Mouse (Mus musculus) G1E (cell line): ENCODE measurements around the gene 1700013G24Rik. TPM values are rescaled to one million over a fixed set of nuclear protein-coding genes. Genes with fewer than 3 reads are reported as not detected.

Source experiments
- ATAC-seq: 2 replicates; pipeline ENCODE4 v1.8.0; 2016; ENCODE audit warnings: mild to moderate bottlenecking; ENCODE audit not compliant: insufficient number of reproducible peaks, poor library complexity, low FRiP score, severe bottlenecking; ENCODE audit errors: extremely low read depth
- DNase-seq: peaks from one replicate; pipeline ENCODE4 v3.0.0; 2012; ENCODE audit warnings: low spot score
- H3K27me3 ChIP-seq: 2 replicates; pipeline ENCODE4 v1.6.1; 2012; ENCODE audit warnings: mild to moderate bottlenecking, low read length, inconsistent platforms; ENCODE audit not compliant: insufficient read depth
- H3K36me3 ChIP-seq: replicated peaks from 2 replicates; pipeline ENCODE3; 2012; ENCODE audit warnings: mild to moderate bottlenecking, inconsistent platforms
- H3K4me1 ChIP-seq: 2 replicates; pipeline ENCODE4 v1.6.1; 2012; ENCODE audit warnings: low read depth, low read length, inconsistent platforms, mixed read lengths; ENCODE audit not compliant: insufficient read depth
- H3K4me3 ChIP-seq: 2 replicates; pipeline ENCODE4 v1.5.1; 2012; ENCODE audit warnings: low read depth, mild to moderate bottlenecking, inconsistent platforms, low read length, moderate library complexity, mixed read lengths
- H3K9me3 ChIP-seq: replicated peaks from 2 replicates; pipeline ENCODE4 v1.6.1; 2012; ENCODE audit warnings: inconsistent platforms
- CTCF ChIP-seq: IDR thresholded peaks from 2 replicates; pipeline ENCODE4 v1.5.1; 2012; ENCODE audit warnings: low read depth, low read length, inconsistent platforms, mixed read lengths
- GATA1 ChIP-seq: IDR thresholded peaks from 2 replicates; pipeline ENCODE4 v1.6.1; 2012; ENCODE audit warnings: borderline replicate concordance, low read length, inconsistent platforms, mixed read lengths
- GATA2 ChIP-seq: IDR thresholded peaks from 2 replicates; pipeline ENCODE4 v1.6.1; 2012; ENCODE audit warnings: low read depth, low read length, inconsistent platforms, borderline replicate concordance
- POLR2AphosphoS5 ChIP-seq: IDR thresholded peaks from 2 replicates; pipeline ENCODE4 v1.6.1; 2012; ENCODE audit warnings: low read depth, low read length, inconsistent platforms; ENCODE audit not compliant: insufficient replicate concordance
- TAL1 ChIP-seq: conservative IDR thresholded peaks from 2 replicates; pipeline ENCODE4 v1.6.1; 2012; ENCODE audit warnings: low read depth, low read length, inconsistent platforms, mixed read lengths
- polyA plus RNA-seq: library from polyadenylated mRNA; stranded (reverse); fragments of >175 nt; gene quantifications from 2 replicates; pipeline ENCODE4 v1.2.3, GENCODE M21; 2012
- total RNA-seq, 2 experiments: library from RNA; stranded (forward) in 1 of 2; stranded (reverse) in 1 of 2; fragments of 200-1000 nt in 1 of 2; fragments of >200 nt in 1 of 2; fragmentation: Nextera tagmentation in 1 of 2; gene quantifications; 2 replicates each; pipeline ENCODE4 v1.2.3; 2014 to 2017

1700013G24Rik gene
- total and polyA plus RNA-seq, 3 experiments, result 0.22 TPM; not detected in 2

DNA sequence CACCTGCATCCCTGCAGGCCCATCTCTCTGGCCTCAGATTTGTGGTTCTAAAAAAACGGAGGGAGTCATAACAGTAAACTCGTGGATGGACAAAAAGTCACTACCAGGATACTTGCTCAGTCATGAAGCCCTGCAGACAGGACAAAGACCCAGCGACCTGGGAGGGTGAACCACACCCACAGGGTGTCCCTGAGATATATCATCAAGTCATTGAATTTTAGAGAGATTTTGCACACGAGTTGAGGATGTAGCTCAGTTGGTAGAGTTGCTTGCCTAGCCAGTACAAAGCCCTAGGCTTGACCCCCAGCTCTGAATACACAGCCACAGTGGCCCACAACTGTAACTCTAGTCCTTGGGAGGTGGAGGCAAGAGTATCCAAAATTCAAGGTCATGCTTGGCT lies 8.1 kb downstream of the 1700013G24Rik start:
- H3K9me3 ChIP-seq, result no peaks in the 10 kb centered on the region

DNA sequence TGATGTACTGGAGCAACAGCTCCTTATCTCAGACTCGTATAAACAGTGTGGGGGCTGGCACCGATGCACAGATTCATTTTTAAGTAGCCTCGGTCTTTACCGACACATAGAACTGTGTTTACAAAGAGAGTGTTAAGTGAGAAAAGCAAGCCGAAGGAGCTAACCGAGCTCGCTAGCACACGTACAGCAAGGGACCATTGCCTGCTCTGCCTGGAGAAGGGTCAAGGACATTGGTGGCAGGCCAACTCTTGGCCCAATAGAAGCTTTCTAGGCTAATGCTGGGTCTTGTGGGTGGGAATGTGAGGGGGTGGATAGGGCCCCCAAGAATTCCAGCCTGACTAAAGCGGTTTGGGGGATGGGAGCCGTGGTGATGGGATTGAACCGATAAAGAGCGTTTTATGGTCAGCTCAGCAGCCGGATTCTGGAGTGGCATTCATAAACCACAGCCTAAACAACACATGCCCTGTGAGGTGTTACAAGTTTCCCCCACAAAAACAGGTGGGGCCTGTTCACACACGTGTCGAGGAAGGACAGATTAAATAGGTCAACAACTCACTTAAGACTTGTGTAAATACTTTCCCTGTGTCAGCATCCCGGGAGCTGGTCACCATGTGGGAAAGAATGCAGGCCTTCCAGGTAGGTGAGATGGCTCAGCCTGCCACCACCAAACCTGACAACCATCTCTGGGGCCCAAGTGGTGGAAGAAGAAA lies 9.1 kb downstream of the 1700013G24Rik start:
- Histone ChIP-seq H3K36me3 (no peaks in the 10 kb centered on the region), H3K27me3 (peaks cover 15% of the 10 kb centered on the region), H3K9me3 (no peaks in the 10 kb centered on the region), H3K4me1 (no peaks in the 10 kb centered on the region), H3K4me3 (no peak overlapping the region)
- DNase-seq, result no peak
- no peak for ATAC-seq
- TF ChIP-seq POLR2AphosphoS5 (no peak), CTCF (no peak), GATA1 (no peak), GATA2 (no peak), TAL1 (no peak)

More for the DNA sequence above, 8.1 kb downstream of the 1700013G24Rik start:
- Histone ChIP-seq H3K27me3 (peaks cover 15% of the 10 kb centered on the region), H3K4me3 (no peak overlapping the region), H3K4me1 (no peaks in the 10 kb centered on the region), H3K36me3 (no peaks in the 10 kb centered on the region)
- ATAC-seq, result no peak
- no peak for DNase-seq
- TF ChIP-seq GATA1 (no peak), GATA2 (no peak), POLR2AphosphoS5 (no peak), CTCF (no peak), TAL1 (no peak)

DNA sequence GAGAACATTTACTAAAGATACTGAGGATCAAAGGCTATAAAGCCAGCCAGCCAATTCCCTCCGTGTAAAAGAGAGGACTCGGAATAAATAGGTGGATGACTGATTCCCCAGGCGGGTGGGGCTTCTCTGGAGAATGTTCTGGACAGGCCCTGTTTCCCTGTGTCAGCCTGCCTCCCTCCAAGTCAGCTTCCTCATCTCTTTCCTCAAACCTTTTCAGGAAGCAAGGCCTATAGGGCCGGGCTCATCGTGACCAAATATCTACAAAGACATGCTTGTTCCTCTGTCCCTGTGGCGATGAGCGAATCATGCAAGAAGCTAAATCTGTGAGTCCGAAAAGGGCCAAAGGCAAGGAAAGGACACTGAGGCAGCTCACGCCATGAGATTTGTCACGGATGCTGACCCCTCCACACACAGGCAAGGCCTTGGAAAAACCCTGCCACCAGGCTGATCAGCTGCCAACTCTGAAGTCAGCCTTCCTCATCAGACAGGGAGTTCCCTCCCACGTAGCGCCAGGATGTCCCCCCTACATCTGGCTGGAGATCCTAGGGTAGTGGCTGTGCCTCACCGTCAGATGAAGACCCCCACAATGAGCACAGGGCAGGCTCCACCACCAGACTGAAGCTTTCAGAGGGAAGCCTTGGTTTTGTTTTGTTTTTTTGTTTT lies 12.2 kb downstream of the 1700013G24Rik start:
- Histone ChIP-seq H3K9me3 (no peaks in the 10 kb centered on the region), H3K4me3 (no peak overlapping the region), H3K36me3 (no peaks in the 10 kb centered on the region), H3K27me3 (peaks cover 15% of the 10 kb centered on the region), H3K4me1 (no peaks in the 10 kb centered on the region)
- no peak for TF ChIP-seq POLR2AphosphoS5
- no peak for TF ChIP-seq GATA2
- no peak for TF ChIP-seq GATA1
- no peak for TF ChIP-seq TAL1
- no peak for TF ChIP-seq CTCF
- no peak for ATAC-seq
- DNase-seq, result no peak

DNA sequence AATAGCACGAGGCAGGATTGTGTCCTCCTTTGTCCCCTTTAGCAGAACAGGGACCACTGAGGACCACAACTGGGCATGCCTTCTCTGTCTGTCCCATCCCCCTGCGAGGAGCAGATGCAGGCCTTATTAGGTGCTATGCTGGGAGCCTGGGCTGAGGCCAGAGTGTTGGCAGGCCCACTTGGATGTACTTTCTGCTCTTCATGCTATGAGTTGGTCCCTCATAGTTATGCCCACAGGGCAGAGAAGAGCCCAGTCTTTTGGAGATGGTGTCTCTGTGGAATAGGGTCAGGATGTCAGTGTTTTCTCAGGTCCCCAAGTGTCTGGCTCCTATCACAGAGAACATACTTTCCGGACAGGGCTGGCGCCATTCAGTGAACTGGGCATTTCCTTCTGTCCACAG lies 13.9 kb downstream of the 1700013G24Rik start:
- H3K4me3 ChIP-seq, result no peak overlapping the region
- H3K27me3 ChIP-seq, result peaks cover 15% of the 10 kb centered on the region
- TF ChIP-seq TAL1, result no peak
- no peak for TF ChIP-seq POLR2AphosphoS5
- TF ChIP-seq GATA2, result no peak
- no peak for TF ChIP-seq GATA1
- no peak for TF ChIP-seq CTCF
- DNase-seq, result no peak
- no peaks in the 10 kb centered on the region for H3K4me1 ChIP-seq
- H3K36me3 ChIP-seq, result no peaks in the 10 kb centered on the region
- no peaks in the 10 kb centered on the region for H3K9me3 ChIP-seq
- ATAC-seq, result no peak

- DNase-seq, result no peak
Observed at GRCm38 (mm10) chr4:137467525-137467924, 14.4 kb downstream of the 1700013G24Rik start.

DNA sequence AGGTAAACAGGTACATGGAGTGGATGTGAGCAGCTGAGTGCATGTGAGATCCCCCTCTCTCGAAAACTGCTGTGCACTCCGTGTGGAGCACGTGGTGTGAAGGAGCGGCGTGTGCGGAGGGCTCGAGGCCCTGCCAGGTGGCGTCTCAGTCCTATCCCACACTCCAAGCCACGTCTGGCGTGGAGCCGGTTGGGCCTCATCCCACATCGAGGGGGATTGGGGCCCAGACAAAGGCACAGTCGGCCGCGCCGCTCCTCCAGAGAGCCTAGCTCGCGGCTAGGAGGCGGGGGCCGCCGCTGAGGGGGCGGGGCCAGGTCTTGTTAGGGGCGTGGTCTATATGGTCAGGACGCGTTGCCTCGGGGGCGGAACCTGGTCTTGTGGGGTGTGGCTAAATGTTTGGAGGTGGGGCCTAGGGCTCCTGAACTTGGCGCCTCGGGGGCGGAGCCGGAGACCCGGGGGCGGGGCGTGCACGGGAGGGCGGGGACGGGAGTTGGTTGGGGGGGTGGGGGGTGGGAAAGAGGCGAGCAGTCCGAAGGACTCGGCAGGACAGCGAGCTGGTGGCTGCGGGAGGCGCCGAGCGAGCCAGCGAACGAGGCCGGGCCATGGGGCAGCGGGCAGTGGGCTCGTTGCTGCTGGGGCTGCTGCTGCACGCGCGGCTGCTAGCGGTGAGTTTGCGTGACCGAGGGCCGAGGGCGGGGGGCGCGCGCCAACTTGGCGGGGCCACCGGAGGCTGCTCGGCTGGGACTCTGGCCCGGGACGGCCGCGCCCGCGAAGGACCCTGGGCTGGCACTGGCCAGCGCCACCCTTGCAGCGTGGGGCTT lies 15.4 kb downstream of the 1700013G24Rik start, which contains the start of gene Hspg2:
TSS of gene Hspg2 (plus strand) at position 510 of the 821 bp plus-strand sequence.
- H3K4me1 ChIP-seq, result no peaks in the 10 kb centered on the region
- TF ChIP-seq TAL1 (no peak), GATA1 (no peak), POLR2AphosphoS5 (no peak), CTCF (no peak), GATA2 (no peak)
- DNase-seq (no peak), ATAC-seq (no peak)
- peaks cover 12% of the 10 kb centered on the region for H3K27me3 ChIP-seq
- H3K4me3 ChIP-seq, result no peak within 1 kb of the TSS
- no peaks in the 10 kb centered on the region for H3K36me3 ChIP-seq
- H3K9me3 ChIP-seq, result no peaks in the 10 kb centered on the region

More at GRCm38 (mm10) chr4:137467525-137467924, 14.4 kb downstream of the 1700013G24Rik start:
- H3K4me1 ChIP-seq, result no peaks in the 10 kb centered on the region
- H3K9me3 ChIP-seq, result no peaks in the 10 kb centered on the region
- TF ChIP-seq CTCF (no peak), GATA2 (no peak), GATA1 (no peak), POLR2AphosphoS5 (no peak), TAL1 (no peak)
- H3K27me3 ChIP-seq, result peaks cover 15% of the 10 kb centered on the region
- no peak for ATAC-seq
- H3K4me3 ChIP-seq, result no peak overlapping the region
- H3K36me3 ChIP-seq, result no peaks in the 10 kb centered on the region
